Mouse (Mus musculus) 3T3-L1 (cell line): ENCODE data around the gene 1700006A11Rik.
A peak's percentile ranks its signal among the peaks of the same experiment; 100 is the strongest.
"Not testable (repeated sequence)": the region's sequence is repeated elsewhere in the genome, so short reads cannot be mapped to it uniquely, and the experiment has no call there.

Experiments used
- DNase-seq: peaks from one replicate; pipeline ENCODE4 v3.0.0-alpha.2; 2015; ENCODE audit warnings: low read depth, low spot score

1700006A11Rik gene

GRCm38 (mm10) chr3:124425940-124426339 lies at the start of gene 1700006A11Rik:
1700006A11Rik (minus strand) TSS chr3:124426040.
- no peak for DNase-seq

- DNase-seq: peak; percentile 70
Observed at GRCm38 (mm10) chr3:124474291-124474690, 48.5 kb upstream of the 1700006A11Rik start.

GRCm38 (mm10) chr3:124466102-124466730 lies 40.4 kb upstream of the 1700006A11Rik start:
- DNase-seq: peak; percentile 53

GRCm38 (mm10) chr3:124392201-124392600 lies 33.6 kb downstream of the 1700006A11Rik start:
- DNase-seq: no peak

- DNase-seq: peak; percentile 67
Observed at GRCm38 (mm10) chr3:124390101-124390500, 35.7 kb downstream of the 1700006A11Rik start.

GRCm38 (mm10) chr3:124389650-124390049 lies 36.2 kb downstream of the 1700006A11Rik start:
- DNase-seq: peak; percentile 48

GRCm38 (mm10) chr3:124385377-124385776 lies 40.5 kb downstream of the 1700006A11Rik start:
- not testable (repeated sequence) for DNase-seq

- peak; percentile 72 for DNase-seq
Observed at GRCm38 (mm10) chr3:124372031-124372430, 53.8 kb downstream of the 1700006A11Rik start.

- no peak for DNase-seq
Observed at GRCm38 (mm10) chr3:124357533-124357932, 68.3 kb downstream of the 1700006A11Rik start.
